Comparison of ENCODE assay signal across 8 mouse cellular contexts in the genomic region with DNA sequence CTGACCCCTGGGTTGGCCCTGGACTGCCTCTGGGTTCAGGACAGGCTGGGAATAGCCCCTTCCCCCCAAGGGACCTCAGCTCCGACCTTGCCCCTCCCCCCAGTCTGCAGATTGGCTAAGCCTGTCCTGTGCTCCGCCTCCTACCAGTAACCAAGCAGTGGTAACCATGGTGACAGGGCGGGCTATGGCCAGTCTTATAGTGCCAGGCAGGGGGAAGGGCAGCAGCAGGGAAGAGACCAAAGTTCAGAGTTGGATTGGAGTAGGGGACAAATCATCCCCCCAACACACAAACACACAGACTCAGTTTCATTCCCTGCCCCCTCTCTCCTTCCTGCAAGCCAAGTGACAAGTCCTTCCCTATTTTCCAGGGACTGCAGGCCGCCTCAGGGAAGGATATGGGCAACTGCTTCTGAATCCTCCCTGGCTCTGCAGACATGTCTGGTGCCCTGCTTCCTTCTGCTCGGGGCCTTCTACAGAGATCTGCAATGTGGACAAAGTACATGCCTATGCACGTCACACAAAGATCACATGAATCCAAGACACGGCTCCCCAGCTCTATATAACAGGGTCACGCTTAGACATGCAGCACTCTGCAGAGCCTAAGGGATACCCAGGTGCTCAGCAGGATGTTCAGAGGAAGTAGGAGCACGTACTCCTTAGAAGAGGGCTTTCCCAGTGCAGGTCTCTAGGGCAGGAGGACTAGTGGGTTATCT. TPM values are rescaled to one million over a fixed set of nuclear protein-coding genes. Genes with fewer than 3 reads are reported as not detected.
DNase-seq lines count a peak whose midpoint lies in the region; ATAC-seq lines count a peak whose summit lies in the region.

No protein-coding gene starts in this region.

- H3K4me2 ChIP-seq in embryonic facial prominence, embryonic 13.5 days = 0 out of 2 replicates have a peak overlapping the region, but pooled peaks have one; percentile 3
- H3K4me2 ChIP-seq in hindbrain, embryonic 14.5 days (replicated peaks) = peak overlapping the region; percentile 26
- peak overlapping the region; percentile 13; the same call in 1 of the 2 replicates for H3K4me2 ChIP-seq in lung, embryonic 16.5 days (ENCODE audit: low read depth, low read length)

- 19% methylated on average over 9 of the region's 9 CpGs for WGBS in embryonic facial prominence, embryonic 13.5 days
- WGBS in hindbrain, embryonic 14.5 days = 11% methylated on average over 9 of the region's 9 CpGs
- 18% methylated on average over 9 of the region's 9 CpGs for WGBS in lung, embryonic 16.5 days

- peaks cover 75% of the 10 kb centered on the region for H3K36me3 ChIP-seq in embryonic facial prominence, embryonic 13.5 days
- H3K36me3 ChIP-seq in hindbrain, embryonic 14.5 days (replicated peaks; ENCODE audit: control insufficient read depth, insufficient read depth) = peaks cover 31% of the 10 kb centered on the region
- H3K36me3 ChIP-seq in lung, embryonic 16.5 days (ENCODE audit: control insufficient read depth, insufficient read depth, low read length) = no peaks in the 10 kb centered on the region

- H3K4me1 ChIP-seq in embryonic facial prominence, embryonic 13.5 days = peaks cover 80% of the 10 kb centered on the region
- H3K4me1 ChIP-seq in hindbrain, embryonic 14.5 days (replicated peaks; ENCODE audit: control insufficient read depth, insufficient read depth, low read length) = peaks cover 66% of the 10 kb centered on the region
- peaks cover 68% of the 10 kb centered on the region for H3K4me1 ChIP-seq in lung, embryonic 16.5 days (replicated peaks; ENCODE audit: control insufficient read depth, insufficient read depth, low read length)

- ATAC-seq in embryonic facial prominence, embryonic 13.5 days (ENCODE audit: insufficient number of reproducible peaks, insufficient read depth, low FRiP score, low TSS enrichment, low read depth) = peak; percentile 27; the same call in 1 of the 2 replicates
- peak; percentile 91 for ATAC-seq in hindbrain, embryonic 14.5 days (ENCODE audit: low FRiP score)
- ATAC-seq in lung, embryonic 16.5 days (ENCODE audit: low read depth) = peak; percentile 81

- peak; percentile 39 to 54 for DNase-seq in urinary bladder, adult 18-20 months (ENCODE audit: low spot score in 2 of 2)
- no peak for DNase-seq in urinary bladder, postnatal 10 days (ENCODE audit: low spot score)
- peak; percentile 87 for DNase-seq in hindbrain, embryonic 14.5 days (ENCODE audit: low spot score)
- DNase-seq in layer of hippocampus, postnatal 36 days = peak; percentile 72
- peak; percentile 44 to 73 for DNase-seq in right cerebral cortex, adult 2 months (ENCODE audit: low spot score in 2 of 2)
- DNase-seq in spleen, postnatal 4 days (ENCODE audit: low spot score in 2 of 2) = no peak

- H3K27me3 ChIP-seq in embryonic facial prominence, embryonic 13.5 days = no peaks in the 10 kb centered on the region
- H3K27me3 ChIP-seq in hindbrain, embryonic 14.5 days (ENCODE audit: control insufficient read depth, insufficient read depth, low read length) = no peaks in the 10 kb centered on the region
- H3K27me3 ChIP-seq in lung, embryonic 16.5 days (ENCODE audit: control insufficient read depth, insufficient read depth, low read depth, low read length) = no peaks in the 10 kb centered on the region

- H3K9me3 ChIP-seq in embryonic facial prominence, embryonic 13.5 days = no peaks in the 10 kb centered on the region
- H3K9me3 ChIP-seq in hindbrain, embryonic 14.5 days (ENCODE audit: control insufficient read depth, low read length) = no peaks in the 10 kb centered on the region
- no peaks in the 10 kb centered on the region for H3K9me3 ChIP-seq in lung, embryonic 16.5 days (ENCODE audit: control insufficient read depth, low read length)

- no peak overlapping the region for H3K4me3 ChIP-seq in embryonic facial prominence, embryonic 13.5 days
- H3K4me3 ChIP-seq in hindbrain, embryonic 14.5 days (replicated peaks; ENCODE audit: low read length) = no peak overlapping the region
- no peak overlapping the region for H3K4me3 ChIP-seq in lung, embryonic 16.5 days (ENCODE audit: low read length)

- peak overlapping the region; percentile 68 for H3K27ac ChIP-seq in embryonic facial prominence, embryonic 13.5 days
- H3K27ac ChIP-seq in hindbrain, embryonic 14.5 days = peak overlapping the region; percentile 86
- peak overlapping the region; percentile 97 for H3K27ac ChIP-seq in lung, embryonic 16.5 days (ENCODE audit: low read length)

- H3K9ac ChIP-seq in embryonic facial prominence, embryonic 13.5 days = peak overlapping the region; percentile 46; the same call in 1 of the 2 replicates
- H3K9ac ChIP-seq in hindbrain, embryonic 14.5 days = peak overlapping the region; percentile 3; the same call in 1 of the 2 replicates
- H3K9ac ChIP-seq in lung, embryonic 16.5 days (ENCODE audit: low read length) = peak overlapping the region; percentile 49; the same call in 1 of the 2 replicates

RNA-seq across cellular contexts. Expression of a gene that starts 14.5 kb away (rescaled TPM):
- polyA plus RNA-seq in embryonic facial prominence, embryonic 13.5 days (2015; fragmentation: Nextera tagmentation; extraction: Ambion mirVana) = 79.8 and 88.8 TPM in 2 replicates
- polyA plus RNA-seq in hindbrain, embryonic 14.5 days (2014; fragmentation: Nextera tagmentation; extraction: Ambion mirVana) = 67.1 and 68.2 TPM in 2 replicates
- total RNA-seq in layer of hippocampus, postnatal 36 days (2021) = 10 to 100 TPM; 73.3 to 80.7 TPM
- 79.7 and 84.3 TPM in 2 replicates for polyA plus RNA-seq in lung, embryonic 16.5 days (2015; fragmentation: Nextera tagmentation; extraction: Ambion mirVana)

Comparison
In these comparisons a context has a peak if more than half of its experiments do, and no peak if none do; other contexts are left out.
1. DNase-seq: peak in urinary bladder, adult 18-20 months (2 of 2), hindbrain, embryonic 14.5 days (single experiment), layer of hippocampus, postnatal 36 days (2 of 2) and right cerebral cortex, adult 2 months (2 of 2); none in urinary bladder, postnatal 10 days (single experiment) and spleen, postnatal 4 days (0 of 2).
2. ATAC-seq: peak in every context shown above with its lines; median percentile 91 in hindbrain, embryonic 14.5 days; 81 in lung, embryonic 16.5 days; 27 in embryonic facial prominence, embryonic 13.5 days.
3. Peak in every context shown above with its lines, with median percentiles within 50 percentile points of each other: H3K27ac ChIP-seq, H3K4me2 ChIP-seq and H3K9ac ChIP-seq.